Mouse (Mus musculus): ENCODE measurements around the gene Col25a1. TPM values are rescaled to one million over a fixed set of nuclear protein-coding genes. Genes with fewer than 3 reads are reported as not detected.

The Col25a1 gene
- total RNA-seq, 1 experiment from 2014 or later, result 0.15 TPM

- ATAC-seq (replicated peaks in 1 of 2; ENCODE audit: insufficient read depth in 1 of 2, low FRiP score in 2 of 2, low TSS enrichment in 1 of 2, low read depth in 1 of 2, poor library complexity in 2 of 2, severe bottlenecking in 2 of 2), result no peak
These were observed 312.7 kb downstream of the Col25a1 start for GRCm38 (mm10) chr3:130443842-130444627.

GRCm38 (mm10) chr3:130449864-130450263, 318.6 kb downstream of the Col25a1 start:
- no peak for ATAC-seq (replicated peaks in 1 of 2; ENCODE audit: insufficient read depth in 1 of 2, low FRiP score in 2 of 2, low TSS enrichment in 1 of 2, low read depth in 1 of 2, poor library complexity in 2 of 2, severe bottlenecking in 2 of 2)

DNA sequence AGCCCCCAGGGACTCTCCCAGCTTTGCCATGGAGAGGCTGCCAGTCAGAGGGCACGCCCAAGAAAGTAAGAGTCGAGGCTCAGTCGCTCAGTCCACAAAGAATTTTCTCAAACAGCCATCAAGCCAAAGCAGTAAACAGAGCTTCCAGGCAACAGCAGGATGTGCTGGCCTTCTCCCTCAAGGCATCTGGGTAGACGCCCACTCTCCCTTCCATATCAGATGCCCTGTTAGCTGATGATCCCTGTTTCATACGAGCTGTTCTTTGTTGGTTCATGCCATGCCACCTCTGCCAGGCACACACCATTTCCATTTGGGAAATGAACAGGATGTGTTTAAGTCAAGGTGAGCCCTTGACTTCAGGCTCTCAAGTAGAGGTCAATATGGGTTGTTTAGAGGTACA, 334.1 kb downstream of the Col25a1 start:
- no peak for ATAC-seq (replicated peaks in 1 of 2; ENCODE audit: insufficient read depth in 1 of 2, low FRiP score in 2 of 2, low TSS enrichment in 1 of 2, low read depth in 1 of 2, poor library complexity in 2 of 2, severe bottlenecking in 2 of 2)

DNA sequence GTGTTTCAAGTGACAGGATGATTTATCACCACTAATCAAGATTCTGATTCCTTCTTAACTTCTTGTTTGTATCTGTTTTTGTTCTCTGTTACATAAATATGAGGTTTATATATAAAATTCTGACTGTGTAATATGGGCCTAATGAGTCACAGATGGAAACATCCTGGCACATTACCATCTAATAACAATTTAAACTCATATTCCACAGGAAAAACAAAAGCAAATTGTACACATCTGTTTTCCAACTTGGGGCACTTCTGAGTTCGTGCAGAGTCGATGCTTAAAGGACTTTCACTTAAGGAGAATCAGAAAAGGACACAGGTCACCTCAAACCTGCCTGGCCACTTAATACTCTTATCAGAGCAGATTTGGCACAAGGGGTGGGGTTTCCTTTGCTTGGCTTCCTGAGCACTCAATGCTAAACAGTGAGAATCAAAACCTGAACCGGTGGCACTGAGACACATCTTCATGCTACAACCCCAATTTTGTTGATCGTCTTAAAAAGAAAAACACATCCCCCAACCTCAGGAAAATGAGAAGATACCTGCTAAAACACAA, 342.0 kb downstream of the Col25a1 start:
- ATAC-seq (replicated peaks in 1 of 2; ENCODE audit: insufficient read depth in 1 of 2, low FRiP score in 2 of 2, low TSS enrichment in 1 of 2, low read depth in 1 of 2, poor library complexity in 2 of 2, severe bottlenecking in 2 of 2), result no peak

DNA sequence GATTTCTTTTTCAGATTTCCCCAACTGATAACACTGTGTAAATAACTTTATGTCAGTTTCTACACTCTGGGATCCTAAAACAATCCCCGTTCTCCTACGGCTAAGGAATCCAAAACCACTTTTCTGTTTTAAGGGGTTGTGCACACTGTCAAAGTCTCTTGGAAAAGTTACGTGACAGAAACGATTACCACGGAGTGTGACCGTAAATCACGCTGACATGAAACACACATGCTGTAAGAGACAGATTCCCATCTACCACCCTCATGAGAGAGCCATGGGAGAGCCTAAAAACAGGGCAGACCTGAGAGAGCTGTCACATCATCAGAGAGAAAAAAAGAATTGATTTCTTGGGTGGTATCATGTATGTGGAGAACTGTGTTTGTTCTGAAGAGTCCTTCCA, 342.7 kb downstream of the Col25a1 start:
- no peak for ATAC-seq (replicated peaks in 1 of 2; ENCODE audit: insufficient read depth in 1 of 2, low FRiP score in 2 of 2, low TSS enrichment in 1 of 2, low read depth in 1 of 2, poor library complexity in 2 of 2, severe bottlenecking in 2 of 2)

- ATAC-seq (replicated peaks in 1 of 2; ENCODE audit: insufficient read depth in 1 of 2, low FRiP score in 2 of 2, low TSS enrichment in 1 of 2, low read depth in 1 of 2, poor library complexity in 2 of 2, severe bottlenecking in 2 of 2), result no peak
These were observed 351.2 kb downstream of the Col25a1 start for GRCm38 (mm10) chr3:130482513-130482912.

- ATAC-seq (replicated peaks in 1 of 2; ENCODE audit: insufficient read depth in 1 of 2, low FRiP score in 2 of 2, low TSS enrichment in 1 of 2, low read depth in 1 of 2, poor library complexity in 2 of 2, severe bottlenecking in 2 of 2), result no peak; a peak in 1 of 4 replicates
These were observed 357.5 kb downstream of the Col25a1 start for GRCm38 (mm10) chr3:130488839-130489238.

- ATAC-seq (replicated peaks in 1 of 2; ENCODE audit: insufficient read depth in 1 of 2, low FRiP score in 2 of 2, low TSS enrichment in 1 of 2, low read depth in 1 of 2, poor library complexity in 2 of 2, severe bottlenecking in 2 of 2), result no peak
These were observed 362.9 kb downstream of the Col25a1 start for GRCm38 (mm10) chr3:130494192-130494591.

DNA sequence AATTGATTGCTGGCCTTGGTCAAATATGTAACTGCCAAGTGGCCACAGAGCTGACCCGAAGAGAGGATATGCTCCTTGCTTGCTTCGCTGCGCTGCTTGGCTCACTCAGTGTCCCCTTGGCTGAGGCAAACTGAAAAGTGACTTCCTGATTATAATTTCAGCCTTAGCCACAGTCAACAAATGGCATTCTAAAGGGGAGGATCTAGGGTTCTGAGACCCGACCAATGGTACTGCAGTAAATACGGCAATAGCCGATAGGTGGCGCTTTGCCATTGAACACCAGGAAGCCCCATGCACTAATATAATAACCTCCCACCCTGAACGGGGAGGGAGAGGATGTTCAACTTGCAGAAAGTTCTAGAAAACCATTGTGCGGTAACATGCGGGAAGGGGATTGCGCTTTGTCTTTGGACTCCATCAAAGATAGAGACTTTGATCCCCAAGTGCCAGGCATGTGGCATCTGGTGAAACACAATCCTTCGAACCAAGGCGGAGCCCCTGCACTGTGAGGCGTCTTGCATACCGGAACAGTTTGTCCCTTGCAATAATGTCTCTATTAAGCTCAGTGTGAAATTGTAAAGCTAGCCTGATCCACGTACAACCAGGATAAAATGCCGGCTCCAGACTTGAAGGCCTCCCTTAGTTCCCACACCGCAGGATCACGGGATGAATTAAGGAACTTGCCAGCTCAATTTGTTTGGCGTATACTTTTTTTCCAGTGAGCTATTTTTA, 363.5 kb downstream of the Col25a1 start:
- ATAC-seq (replicated peaks in 1 of 2; ENCODE audit: insufficient read depth in 1 of 2, low FRiP score in 2 of 2, low TSS enrichment in 1 of 2, low read depth in 1 of 2, poor library complexity in 2 of 2, severe bottlenecking in 2 of 2), result 0 out of 4 replicates have a peak, but pooled peaks have one; percentile 12 to 14

GRCm38 (mm10) chr3:130497036-130497435, 365.7 kb downstream of the Col25a1 start:
- no peak for ATAC-seq (replicated peaks in 1 of 2; ENCODE audit: insufficient read depth in 1 of 2, low FRiP score in 2 of 2, low TSS enrichment in 1 of 2, low read depth in 1 of 2, poor library complexity in 2 of 2, severe bottlenecking in 2 of 2)

GRCm38 (mm10) chr3:130501713-130502112, 370.4 kb downstream of the Col25a1 start:
- no peak for ATAC-seq (replicated peaks in 1 of 2; ENCODE audit: insufficient read depth in 1 of 2, low FRiP score in 2 of 2, low TSS enrichment in 1 of 2, low read depth in 1 of 2, poor library complexity in 2 of 2, severe bottlenecking in 2 of 2)

- no peak for ATAC-seq (replicated peaks in 1 of 2; ENCODE audit: insufficient read depth in 1 of 2, low FRiP score in 2 of 2, low TSS enrichment in 1 of 2, low read depth in 1 of 2, poor library complexity in 2 of 2, severe bottlenecking in 2 of 2)
These were observed 377.0 kb downstream of the Col25a1 start for GRCm38 (mm10) chr3:130508330-130508729.

DNA sequence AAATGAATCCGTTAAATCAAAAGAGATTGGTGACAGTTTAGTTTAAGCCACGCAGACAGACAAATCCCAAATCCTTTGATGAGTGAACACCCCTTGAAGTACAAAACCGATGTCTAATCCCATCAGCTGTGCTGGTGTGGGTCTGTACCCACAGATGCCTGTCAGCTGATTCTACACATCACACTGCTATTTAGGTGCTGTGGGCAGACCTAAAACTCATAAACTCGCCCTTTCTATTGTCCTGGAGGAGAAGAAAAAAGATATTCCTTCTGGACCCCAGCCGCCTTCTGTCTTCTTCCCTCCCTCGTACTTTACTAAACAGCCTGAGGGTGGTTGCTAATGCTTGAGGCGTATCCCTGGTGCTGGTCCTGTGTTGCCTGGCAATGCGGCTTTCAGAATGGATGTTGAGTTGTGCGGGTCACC, 387.2 kb downstream of the Col25a1 start:
- no peak for ATAC-seq (replicated peaks in 1 of 2; ENCODE audit: insufficient read depth in 1 of 2, low FRiP score in 2 of 2, low TSS enrichment in 1 of 2, low read depth in 1 of 2, poor library complexity in 2 of 2, severe bottlenecking in 2 of 2)

DNA sequence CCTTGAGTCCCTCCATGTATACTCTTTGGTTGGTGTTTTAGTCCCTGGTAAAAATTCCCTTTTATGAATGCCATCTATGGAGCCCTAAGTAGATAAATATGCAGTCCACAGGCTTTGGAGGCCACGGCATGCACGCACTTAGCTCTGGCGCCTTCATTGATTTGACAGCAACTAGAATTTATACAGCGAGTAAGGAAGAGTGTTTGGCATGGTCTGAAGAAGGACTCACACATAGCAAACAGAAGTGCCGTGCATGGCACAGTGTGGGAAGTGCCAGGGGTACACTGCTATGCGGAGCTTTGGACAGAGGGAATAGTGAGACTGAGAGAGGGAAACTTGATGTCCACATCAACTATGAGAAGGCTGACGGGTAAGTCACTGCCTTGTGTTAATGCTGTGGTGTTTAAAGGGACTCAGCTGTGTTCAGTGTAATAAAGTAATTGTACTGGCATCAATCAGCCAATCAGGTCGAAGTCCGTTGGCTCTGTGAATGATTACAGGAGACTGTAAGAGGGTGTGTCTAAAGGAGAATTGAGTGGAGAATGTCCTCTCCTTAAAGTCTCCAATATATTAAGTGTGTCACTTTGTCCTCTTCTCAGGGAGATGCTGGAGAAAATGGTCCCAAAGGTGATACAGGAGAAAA, 390.7 kb downstream of the Col25a1 start:
- ATAC-seq (replicated peaks in 1 of 2; ENCODE audit: insufficient read depth in 1 of 2, low FRiP score in 2 of 2, low TSS enrichment in 1 of 2, low read depth in 1 of 2, poor library complexity in 2 of 2, severe bottlenecking in 2 of 2), result no peak

DNA sequence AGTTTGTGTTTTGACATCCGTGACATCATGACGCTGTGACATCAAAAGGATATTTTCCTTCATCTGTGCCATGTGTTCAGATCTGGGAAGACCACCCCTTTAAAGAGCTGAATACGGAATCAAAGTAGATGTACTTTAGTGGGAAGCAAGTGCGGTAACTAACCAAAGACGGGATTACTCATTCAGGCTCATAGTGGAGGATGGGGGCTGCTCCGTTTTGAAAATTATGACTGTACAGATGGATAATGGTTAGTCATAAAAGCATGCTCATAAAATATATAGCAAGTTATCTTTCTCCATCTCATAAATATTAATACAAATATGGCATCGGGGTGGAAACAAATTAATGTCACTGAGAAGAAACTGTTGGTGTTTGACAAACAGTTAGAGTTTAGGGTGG, 391.7 kb downstream of the Col25a1 start:
- no peak for ATAC-seq (replicated peaks in 1 of 2; ENCODE audit: insufficient read depth in 1 of 2, low FRiP score in 2 of 2, low TSS enrichment in 1 of 2, low read depth in 1 of 2, poor library complexity in 2 of 2, severe bottlenecking in 2 of 2)

DNA sequence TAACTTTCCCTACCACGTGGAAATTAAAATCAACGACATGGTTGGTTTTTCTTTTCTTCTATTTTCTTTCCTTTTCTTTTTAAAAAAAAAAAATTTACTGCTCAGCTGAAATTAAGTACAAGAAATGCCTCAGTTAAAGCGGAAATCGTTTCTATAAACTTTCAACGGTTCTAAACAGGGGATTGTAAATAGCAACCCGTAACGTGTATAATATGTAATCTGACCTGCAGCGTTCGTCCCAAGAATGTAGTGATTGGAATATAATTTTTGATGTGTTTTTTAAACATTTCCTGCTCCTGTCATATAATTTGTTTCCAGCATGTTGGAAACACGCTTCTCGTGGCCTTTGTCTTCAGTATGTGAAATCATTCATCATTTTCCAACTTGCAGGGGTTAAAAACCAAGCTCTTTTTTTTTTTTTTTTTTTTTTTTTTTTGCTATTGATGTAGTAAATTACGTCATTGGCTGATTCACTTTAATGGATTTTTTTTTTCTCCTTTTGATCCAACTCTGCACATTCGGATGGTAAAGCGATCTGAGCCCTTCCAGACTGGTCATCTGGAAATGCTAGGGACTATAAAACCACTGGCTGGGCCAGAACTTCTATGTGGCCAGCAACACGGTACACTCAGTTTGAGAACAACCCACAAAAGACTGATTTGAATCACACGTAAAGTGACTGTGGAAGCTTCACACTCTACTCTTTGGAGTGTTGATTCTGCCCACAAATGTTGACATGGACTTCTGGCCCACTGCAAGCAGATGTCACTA, 393.3 kb downstream of the Col25a1 start:
- no peak for ATAC-seq (replicated peaks in 1 of 2; ENCODE audit: insufficient read depth in 1 of 2, low FRiP score in 2 of 2, low TSS enrichment in 1 of 2, low read depth in 1 of 2, poor library complexity in 2 of 2, severe bottlenecking in 2 of 2)

DNA sequence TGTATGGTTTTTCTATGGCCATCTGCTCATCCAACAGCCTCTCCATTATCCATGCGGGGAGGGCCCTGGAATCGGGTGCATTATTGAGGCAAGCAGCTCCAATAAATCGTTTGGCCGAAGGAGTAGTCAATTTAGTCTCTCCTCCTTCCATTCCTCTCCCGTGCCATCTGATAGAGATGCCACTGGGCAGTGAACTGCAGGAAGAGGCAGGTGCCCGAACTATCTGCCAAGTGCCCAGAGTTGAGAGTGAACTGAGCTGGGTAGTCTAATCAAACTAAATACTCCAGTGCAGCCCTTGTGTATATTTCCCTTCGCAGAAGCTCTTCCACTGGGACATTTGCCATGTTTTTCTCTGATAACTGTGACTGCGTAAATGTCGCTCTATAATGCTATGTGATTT, 403.7 kb downstream of the Col25a1 start:
- no peak for ATAC-seq (replicated peaks in 1 of 2; ENCODE audit: insufficient read depth in 1 of 2, low FRiP score in 2 of 2, low TSS enrichment in 1 of 2, low read depth in 1 of 2, poor library complexity in 2 of 2, severe bottlenecking in 2 of 2)

Measured in hematopoietic stem cell, adult 5-6 weeks (primary cell).